Mouse (Mus musculus) limb, embryonic 12.5 days (tissue): ENCODE data around the gene Fxyd7. TPM values are rescaled to one million over a fixed set of nuclear protein-coding genes. Genes with fewer than 3 reads are reported as not detected.
A peak's percentile ranks its signal among the peaks of the same experiment; 100 is the strongest.

Source experiments
- ATAC-seq: fragments of 200-750 bp; cut with Nextera tagmentation; 2 replicates; pipeline ENCODE4 v1.8.0; 2017; ENCODE audit warnings: low read depth, moderate TSS enrichment; ENCODE audit not compliant: insufficient number of reproducible peaks, insufficient read depth, low FRiP score, low TSS enrichment
- H3K27ac ChIP-seq: fragments of 300-500 bp; sonication (generic); 2 replicates; pipeline ENCODE4 v1.5.1; 2016; ENCODE audit warnings: mild to moderate bottlenecking, moderate library complexity
- H3K27me3 ChIP-seq: fragments of 300-500 bp; sonication (generic); 2 replicates; pipeline ENCODE4 v1.6.1; 2016; ENCODE audit warnings: mild to moderate bottlenecking, moderate library complexity
- H3K36me3 ChIP-seq: fragments of 300-500 bp; sonication (generic); 2 replicates; pipeline ENCODE4 v1.6.1; 2016; ENCODE audit warnings: mild to moderate bottlenecking, moderate library complexity
- H3K4me1 ChIP-seq: fragments of 300-500 bp; sonication (generic); replicated peaks from 2 replicates; pipeline ENCODE4 v1.6.1; 2016
- H3K4me2 ChIP-seq: fragments of 300-500 bp; sonication (generic); 2 replicates; pipeline ENCODE4 v1.6.1; 2016; ENCODE audit warnings: mild to moderate bottlenecking, moderate library complexity
- H3K4me3 ChIP-seq: fragments of 300-500 bp; sonication (generic); replicated peaks from 2 replicates; pipeline ENCODE4 v1.5.1; 2016; ENCODE audit warnings: mild to moderate bottlenecking
- H3K9ac ChIP-seq: fragments of 300-500 bp; sonication (generic); replicated peaks from 2 replicates; pipeline ENCODE4 v1.6.1; 2016; ENCODE audit warnings: mild to moderate bottlenecking, moderate library complexity
- H3K9me3 ChIP-seq: fragments of 300-500 bp; sonication (generic); 2 replicates; pipeline ENCODE4 v1.6.1; 2016; ENCODE audit warnings: mild to moderate bottlenecking, moderate library complexity
- WGBS: fragments of 180-500 bp; shearing (Covaris S2); methylation state at CpG from one replicate; pipeline ENCODE4 v1.1.7; 2016; 5-methylcytosine and 5-hydroxymethylcytosine counted together
- polyA plus RNA-seq: library from polyadenylated mRNA; unstranded; fragments of >200 nt; fragmentation: Nextera tagmentation; extraction: Ambion mirVana; gene quantifications from 2 replicates; pipeline ENCODE4 v1.2.1, GENCODE M21; 2016

Gene Fxyd7
- polyA plus RNA-seq, 1 experiment from 2014 or later: 10.6 TPM

DNA sequence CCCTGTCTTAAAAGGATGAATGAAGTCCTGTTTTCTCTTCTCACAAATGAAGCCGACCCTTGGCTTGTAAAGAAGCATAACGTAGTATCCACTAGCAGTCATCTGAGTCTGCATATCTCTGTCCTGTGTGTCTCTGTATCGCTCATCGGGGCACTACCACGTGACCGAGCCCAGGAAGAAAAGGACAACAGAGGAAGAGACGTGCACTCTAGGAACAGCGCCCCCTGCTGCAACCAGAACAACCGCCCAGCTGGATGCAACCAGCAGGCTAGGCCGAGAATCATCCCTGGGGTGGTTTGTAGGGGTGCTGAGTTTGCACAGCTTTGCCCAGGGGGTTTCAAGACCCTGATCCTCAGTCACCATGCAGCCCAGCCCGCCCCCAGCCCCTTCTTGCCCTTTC, 16.5 kb downstream of the Fxyd7 start:
- no peak for ATAC-seq
- Histone ChIP-seq H3K4me3 (no peak overlapping the region), H3K27me3 (peaks cover under 1% of the 10 kb centered on the region; the same call in 1 of the 2 replicates), H3K36me3 (no peaks in the 10 kb centered on the region), H3K9ac (no peak overlapping the region), H3K27ac (no peak overlapping the region), H3K4me2 (no peak overlapping the region), H3K9me3 (no peaks in the 10 kb centered on the region), H3K4me1 (no peaks in the 10 kb centered on the region)
- WGBS: 69% methylated on average over 11 of the region's 11 CpGs

DNA sequence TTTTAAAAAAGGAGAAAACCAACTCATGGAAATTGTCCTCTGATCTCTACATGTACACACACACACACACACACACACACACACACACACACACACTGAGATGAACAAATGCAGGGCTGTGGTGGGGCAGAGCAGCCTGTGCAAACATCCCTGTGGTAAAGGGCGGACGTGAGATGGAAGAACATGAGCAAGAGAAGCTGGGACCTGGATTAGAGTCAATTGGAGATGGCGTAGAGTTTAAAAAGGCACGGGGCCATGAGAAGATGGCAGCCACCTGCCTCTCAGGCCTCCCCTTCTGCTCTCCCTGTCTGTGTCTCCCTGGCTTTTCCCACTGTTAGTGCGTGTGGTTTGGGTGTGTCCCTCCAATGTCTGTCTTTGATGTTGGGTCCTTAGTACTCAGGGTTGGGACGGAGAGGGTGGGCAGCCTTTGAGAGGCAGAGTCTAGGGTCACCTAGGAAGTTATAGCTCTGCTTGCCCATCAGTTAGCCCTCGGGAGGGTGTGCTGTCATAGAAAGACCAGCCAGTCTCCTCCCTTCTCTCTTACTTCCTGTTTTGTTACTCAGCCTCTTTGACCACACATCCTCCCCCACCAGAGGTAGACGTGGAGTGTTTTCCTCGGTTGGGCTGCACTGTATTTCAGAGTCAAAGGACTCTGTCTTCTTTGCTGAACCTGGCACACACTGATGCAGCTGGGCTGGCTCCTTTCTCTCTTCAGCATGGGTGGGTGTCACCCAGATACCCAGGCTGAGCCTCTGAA, 17.7 kb downstream of the Fxyd7 start:
- WGBS: 65% methylated on average over 9 of the region's 9 CpGs
- no peak overlapping the region for H3K27ac ChIP-seq
- no peaks in the 10 kb centered on the region for H3K9me3 ChIP-seq
- no peak overlapping the region for H3K4me2 ChIP-seq
- H3K9ac ChIP-seq: no peak overlapping the region
- no peaks in the 10 kb centered on the region for H3K27me3 ChIP-seq
- no peaks in the 10 kb centered on the region for H3K4me1 ChIP-seq
- H3K36me3 ChIP-seq: no peaks in the 10 kb centered on the region
- no peak overlapping the region for H3K4me3 ChIP-seq
- ATAC-seq: no peak

DNA sequence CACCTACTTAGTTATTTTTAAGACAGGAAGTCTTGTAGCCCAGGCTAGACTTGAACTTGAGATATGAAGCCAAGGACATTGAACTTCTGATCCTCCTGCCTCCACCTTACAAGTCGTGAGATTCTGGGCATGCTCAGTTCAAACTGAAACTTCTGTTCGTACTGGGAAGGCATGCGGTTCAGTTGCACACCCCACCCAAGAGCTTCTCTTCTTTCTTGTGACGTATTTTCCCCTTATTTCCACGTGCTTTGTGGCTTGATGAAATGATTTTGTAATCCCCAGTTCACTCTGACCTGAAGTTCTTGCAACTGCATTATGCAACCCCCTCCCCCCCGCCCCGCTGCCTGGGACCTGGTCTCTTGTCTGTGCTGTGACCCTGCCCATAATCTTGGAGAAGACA, 19.5 kb downstream of the Fxyd7 start:
- H3K9me3 ChIP-seq: no peaks in the 10 kb centered on the region
- no peak overlapping the region for H3K27ac ChIP-seq
- no peaks in the 10 kb centered on the region for H3K27me3 ChIP-seq
- no peak for ATAC-seq
- H3K4me2 ChIP-seq: no peak overlapping the region
- no peaks in the 10 kb centered on the region for H3K4me1 ChIP-seq
- H3K36me3 ChIP-seq: no peaks in the 10 kb centered on the region
- no peak overlapping the region for H3K4me3 ChIP-seq
- 82% methylated on average over 7 of the region's 7 CpGs for WGBS
- H3K9ac ChIP-seq: no peak overlapping the region

DNA sequence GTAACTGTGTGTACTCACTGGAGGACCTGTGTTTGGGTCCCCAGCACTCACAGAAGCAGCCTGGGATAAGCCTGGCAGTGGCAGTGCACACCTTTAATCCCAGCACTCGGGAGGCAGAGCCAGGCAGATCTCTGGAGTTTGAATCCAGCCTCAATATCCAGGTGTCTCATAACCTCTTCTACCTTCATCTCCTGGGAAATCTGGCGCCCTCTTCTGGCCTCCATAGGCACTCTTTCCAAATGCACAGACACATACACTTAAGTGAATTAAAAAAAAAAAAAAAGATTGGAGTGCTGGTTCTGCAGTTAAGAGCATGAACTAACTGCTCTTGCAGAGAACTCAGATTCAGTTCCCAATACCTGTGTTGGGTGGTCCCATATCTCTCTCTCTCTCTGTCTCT, 20.6 kb downstream of the Fxyd7 start:
- Histone ChIP-seq H3K4me3 (no peak overlapping the region), H3K36me3 (no peaks in the 10 kb centered on the region), H3K27ac (no peak overlapping the region), H3K4me2 (no peak overlapping the region), H3K4me1 (no peaks in the 10 kb centered on the region), H3K9me3 (no peaks in the 10 kb centered on the region), H3K27me3 (no peaks in the 10 kb centered on the region), H3K9ac (no peak overlapping the region)
- ATAC-seq: no peak
- 81% methylated on average over 2 of the region's 2 CpGs for WGBS

DNA sequence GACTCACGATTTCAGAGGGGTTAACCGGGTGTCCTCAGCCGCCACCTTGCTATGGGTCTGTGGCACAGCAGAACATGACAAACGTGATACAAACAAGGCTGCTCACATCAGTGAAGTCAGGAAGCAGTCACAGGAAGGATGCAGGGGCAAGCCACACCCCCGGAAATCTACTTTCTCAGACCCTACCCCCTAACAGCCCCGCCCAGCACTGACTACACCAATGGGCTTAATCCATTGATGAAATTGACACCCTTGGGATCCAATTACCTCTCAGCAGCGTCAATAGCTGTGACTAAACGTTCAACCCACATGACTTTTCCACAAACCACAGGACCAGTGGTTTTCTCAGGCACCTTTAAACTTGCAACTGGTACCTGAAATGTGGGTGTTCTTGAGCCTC, 22.7 kb downstream of the Fxyd7 start:
- no peaks in the 10 kb centered on the region for H3K9me3 ChIP-seq
- no peak overlapping the region for H3K9ac ChIP-seq
- H3K27me3 ChIP-seq: no peaks in the 10 kb centered on the region
- no peak for ATAC-seq
- no peak overlapping the region for H3K4me3 ChIP-seq
- no peak overlapping the region for H3K27ac ChIP-seq
- no peaks in the 10 kb centered on the region for H3K4me1 ChIP-seq
- H3K36me3 ChIP-seq: no peaks in the 10 kb centered on the region
- no peak overlapping the region for H3K4me2 ChIP-seq
- 71% methylated on average over 8 of the region's 8 CpGs for WGBS

DNA sequence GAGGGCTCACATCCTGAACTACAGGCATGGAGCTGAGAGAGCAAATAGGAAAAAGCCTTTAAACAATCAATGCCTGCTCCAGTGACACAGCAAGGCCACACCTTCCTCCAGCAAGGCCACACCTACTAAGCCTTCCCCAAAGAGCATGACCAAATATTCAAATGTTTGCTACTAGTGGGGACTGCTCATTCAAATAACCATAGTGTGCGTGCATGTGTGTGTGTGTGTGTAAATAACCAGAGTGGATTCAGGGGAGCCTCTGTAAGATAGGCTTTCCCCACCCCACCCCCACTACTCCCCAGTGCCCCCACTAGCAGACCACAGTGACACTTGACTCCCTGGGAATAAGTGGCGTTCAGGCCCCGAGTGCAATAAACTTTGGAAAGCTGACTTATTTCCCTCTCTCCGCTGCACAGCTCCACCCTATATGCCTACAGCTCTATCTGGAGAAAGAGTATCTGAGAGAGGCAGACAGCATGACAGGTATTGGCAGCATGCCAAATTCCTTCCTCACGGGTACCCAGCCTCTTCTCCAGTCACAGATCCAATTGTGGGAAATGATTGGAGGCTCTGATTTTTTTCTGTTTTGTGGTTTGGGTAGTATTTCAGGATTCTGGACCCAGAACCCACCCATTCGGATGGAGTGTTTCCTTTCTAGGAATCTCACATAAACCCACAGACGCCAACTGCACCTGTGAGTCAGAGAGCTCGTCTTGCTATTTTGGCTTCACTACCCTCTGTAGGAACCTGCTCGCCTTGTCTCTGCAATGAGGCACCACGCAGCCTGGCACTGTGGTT, 34.0 kb downstream of the Fxyd7 start:
- H3K27me3 ChIP-seq: no peaks in the 10 kb centered on the region
- H3K4me1 ChIP-seq: peaks cover 15% of the 10 kb centered on the region
- no peak overlapping the region; the same call in 1 of the 2 replicates for H3K4me2 ChIP-seq
- H3K9me3 ChIP-seq: no peaks in the 10 kb centered on the region
- WGBS: 46% methylated on average over 10 of the region's 10 CpGs
- peak overlapping the region; percentile 45; the same call in 1 of the 2 replicates for H3K27ac ChIP-seq
- H3K9ac ChIP-seq: no peak overlapping the region
- H3K4me3 ChIP-seq: no peak overlapping the region
- ATAC-seq: peak; percentile 64
- no peaks in the 10 kb centered on the region for H3K36me3 ChIP-seq

DNA sequence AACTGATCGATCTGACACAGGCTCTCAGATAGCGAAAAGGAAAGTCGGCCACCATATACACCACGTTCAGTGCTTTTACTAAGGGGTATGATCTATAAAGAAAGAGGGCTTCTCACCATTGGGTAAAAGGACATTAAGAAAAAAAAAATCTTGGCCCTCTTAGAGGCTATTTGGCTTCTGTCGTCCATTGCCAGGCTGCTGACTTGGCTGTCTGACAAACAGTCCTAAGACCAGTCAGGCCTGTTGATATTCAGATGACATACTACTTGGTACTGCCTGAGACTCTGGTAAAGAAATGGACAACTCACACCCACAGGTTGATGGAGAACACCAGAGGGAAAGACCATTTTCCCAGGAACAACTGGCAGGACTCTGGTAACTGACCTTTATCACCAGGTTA, 38.3 kb downstream of the Fxyd7 start:
- H3K9ac ChIP-seq: no peak overlapping the region
- H3K4me2 ChIP-seq: no peak overlapping the region
- no peak overlapping the region for H3K27ac ChIP-seq
- no peak overlapping the region for H3K4me3 ChIP-seq
- no peaks in the 10 kb centered on the region for H3K27me3 ChIP-seq
- 84% methylated on average over 5 of the region's 5 CpGs for whole genome bisulfite sequencing
- H3K36me3 ChIP-seq: no peaks in the 10 kb centered on the region
- H3K9me3 ChIP-seq: no peaks in the 10 kb centered on the region
- peaks cover 15% of the 10 kb centered on the region for H3K4me1 ChIP-seq
- no peak for ATAC-seq

DNA sequence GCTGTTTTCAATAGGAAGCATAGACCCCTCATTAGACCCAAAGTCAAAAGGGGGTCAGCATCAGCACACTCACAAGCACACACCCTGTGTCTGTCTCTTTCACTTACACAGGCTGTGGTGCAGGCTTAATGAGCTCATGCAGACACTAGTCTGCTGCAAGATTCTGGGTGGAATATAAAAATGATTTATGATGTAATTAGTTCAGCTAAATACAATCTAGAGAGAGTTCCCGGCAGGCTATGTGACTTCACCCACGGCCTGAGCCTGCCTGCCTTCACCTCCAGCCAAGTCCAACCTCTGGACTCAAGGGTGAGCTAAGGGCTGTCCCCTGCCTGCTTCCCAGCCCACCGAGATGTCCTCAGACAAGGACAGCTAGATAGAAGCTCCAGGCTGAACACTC, 42.4 kb downstream of the Fxyd7 start:
- Histone ChIP-seq H3K9ac (no peak overlapping the region), H3K4me1 (no peaks in the 10 kb centered on the region), H3K27ac (no peak overlapping the region), H3K4me3 (no peak overlapping the region), H3K4me2 (no peak overlapping the region), H3K27me3 (no peaks in the 10 kb centered on the region), H3K36me3 (no peaks in the 10 kb centered on the region), H3K9me3 (no peaks in the 10 kb centered on the region)
- ATAC-seq: peak; percentile 46; the same call in 1 of the 2 replicates
- 27% methylated on average over 3 of the region's 3 CpGs for WGBS

DNA sequence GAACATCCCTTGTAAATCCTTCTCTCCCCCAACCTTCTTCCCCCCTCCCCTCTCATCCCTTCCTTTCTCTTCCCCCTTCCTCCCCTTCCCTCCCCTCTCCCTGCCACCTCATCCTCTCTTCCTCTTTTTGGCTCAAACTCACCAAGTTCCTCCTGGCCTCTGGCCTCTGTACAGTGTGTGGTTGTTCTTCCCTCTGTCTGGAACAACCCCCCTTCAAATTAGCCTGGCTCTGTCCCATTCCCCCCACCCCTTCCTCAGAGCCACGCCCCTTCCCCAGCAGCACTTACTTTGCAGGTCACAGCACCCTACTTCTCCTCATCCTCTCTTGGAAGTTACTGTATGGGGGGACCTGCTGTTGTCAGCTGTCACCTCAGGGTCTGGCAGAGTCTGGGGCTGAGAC, 43.1 kb downstream of the Fxyd7 start:
- 38% methylated on average over 1 of the region's 1 CpGs for WGBS
- H3K4me3 ChIP-seq: no peak overlapping the region
- H3K27me3 ChIP-seq: no peaks in the 10 kb centered on the region
- H3K9me3 ChIP-seq: no peaks in the 10 kb centered on the region
- no peak overlapping the region for H3K4me2 ChIP-seq
- no peak overlapping the region for H3K27ac ChIP-seq
- no peaks in the 10 kb centered on the region for H3K36me3 ChIP-seq
- H3K9ac ChIP-seq: no peak overlapping the region
- no peak for ATAC-seq
- no peaks in the 10 kb centered on the region for H3K4me1 ChIP-seq

DNA sequence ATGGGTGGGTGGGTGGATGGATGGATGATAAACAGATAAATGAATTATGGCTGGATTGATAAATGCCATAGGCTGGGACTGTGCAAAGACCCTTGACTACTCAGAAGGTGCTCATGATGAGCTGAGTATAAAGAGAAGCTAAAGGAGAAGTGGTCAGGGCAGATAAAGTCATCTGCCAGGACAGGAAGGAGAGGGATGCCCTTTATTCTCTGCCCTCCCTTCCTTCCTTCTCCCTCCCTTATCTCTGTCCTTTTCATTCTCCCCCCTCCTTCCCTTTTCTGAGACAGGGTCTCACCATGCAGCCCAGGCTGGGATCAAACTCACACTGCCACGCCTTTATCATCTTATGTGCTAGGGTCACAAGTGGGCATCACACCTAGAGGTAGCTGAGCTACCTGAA, 43.5 kb downstream of the Fxyd7 start:
- H3K4me3 ChIP-seq: no peak overlapping the region
- no peak overlapping the region for H3K27ac ChIP-seq
- no peaks in the 10 kb centered on the region for H3K27me3 ChIP-seq
- ATAC-seq: no peak
- H3K36me3 ChIP-seq: no peaks in the 10 kb centered on the region
- H3K9ac ChIP-seq: no peak overlapping the region
- H3K9me3 ChIP-seq: no peaks in the 10 kb centered on the region
- H3K4me1 ChIP-seq: no peaks in the 10 kb centered on the region
- H3K4me2 ChIP-seq: no peak overlapping the region
- 73% methylated on average over 1 of the region's 1 CpGs for WGBS

DNA sequence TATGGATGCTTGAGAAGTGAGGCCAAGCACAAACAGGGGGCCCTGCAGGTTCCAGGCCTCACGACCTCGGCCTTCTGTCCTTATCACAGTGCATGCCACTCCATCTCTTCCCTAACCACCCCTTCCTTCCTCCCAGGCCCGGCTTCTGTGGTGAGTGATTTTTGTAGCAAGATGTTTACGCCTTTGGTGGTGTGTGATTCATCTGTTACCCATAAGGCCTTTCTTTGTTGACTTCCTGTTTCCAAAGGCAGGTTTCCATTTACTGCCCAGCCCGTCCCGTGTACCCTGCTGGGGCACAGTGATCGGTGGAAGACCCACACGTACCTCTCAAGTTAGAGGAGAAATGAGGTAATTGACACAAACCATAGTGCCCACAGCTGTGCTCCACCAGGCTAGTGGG, 48.6 kb downstream of the Fxyd7 start:
- H3K4me1 ChIP-seq: peaks cover 12% of the 10 kb centered on the region
- no peak overlapping the region for H3K4me3 ChIP-seq
- WGBS: 71% methylated on average over 8 of the region's 8 CpGs
- H3K4me2 ChIP-seq: no peak overlapping the region
- ATAC-seq: no peak
- no peaks in the 10 kb centered on the region for H3K9me3 ChIP-seq
- no peaks in the 10 kb centered on the region for H3K36me3 ChIP-seq
- H3K27me3 ChIP-seq: no peaks in the 10 kb centered on the region
- no peak overlapping the region for H3K27ac ChIP-seq
- H3K9ac ChIP-seq: no peak overlapping the region
